Mouse (Mus musculus) myocyte (in vitro differentiated cells): ENCODE data around the gene Rcc2. TPM values are rescaled to one million over a fixed set of nuclear protein-coding genes. Genes with fewer than 3 reads are reported as not detected.

Experiments
- H3K27me3 ChIP-seq: one replicate; pipeline ENCODE4 v1.6.1; 2011; ENCODE audit not compliant: control insufficient read depth, insufficient read depth, insufficient read length
- H3K36me3 ChIP-seq: one replicate; pipeline ENCODE4 v1.6.1; 2011; ENCODE audit not compliant: control insufficient read depth, insufficient read depth
- H3K4me2 ChIP-seq: one replicate; pipeline ENCODE4 v1.6.1; 2011; ENCODE audit warnings: low read depth, control low read depth
- H3K4me3 ChIP-seq: one replicate; pipeline ENCODE4 v1.5.1; 2011; ENCODE audit warnings: mild to moderate bottlenecking, control low read depth, moderate library complexity
- H3K79me2 ChIP-seq: one replicate; pipeline ENCODE4 v1.6.1; 2011; ENCODE audit not compliant: control insufficient read depth, insufficient read depth
- H3ac ChIP-seq: one replicate; pipeline ENCODE4 v1.6.1; 2011; ENCODE audit not compliant: control insufficient read depth, insufficient read length
- CEBPB ChIP-seq: IDR thresholded peaks from 2 replicates; pipeline ENCODE4 v1.6.1; 2011; ENCODE audit warnings: mild to moderate bottlenecking, moderate library complexity; ENCODE audit not compliant: poor library complexity, insufficient read depth, severe bottlenecking
- E2F4 ChIP-seq: IDR thresholded peaks from one replicate; pipeline ENCODE4 v1.6.1; 2011; ENCODE audit warnings: mild to moderate bottlenecking, control low read depth, moderate library complexity; ENCODE audit not compliant: insufficient read depth
- MAX ChIP-seq: IDR thresholded peaks from one replicate; pipeline ENCODE4 v1.6.1; 2011; ENCODE audit warnings: low read depth, mild to moderate bottlenecking, control low read depth
- MYOD1 ChIP-seq, 3 experiments: IDR thresholded peaks; one replicate each; pipeline ENCODE4 v1.6.1; 2011; ENCODE audit warnings: control low read depth in 2 of 3, low read depth in 2 of 3, mild to moderate bottlenecking in 2 of 3, moderate library complexity in 1 of 3; ENCODE audit not compliant: insufficient read length in 2 of 3, control insufficient read depth in 1 of 3
- MYOG ChIP-seq, 3 experiments: IDR thresholded peaks; one replicate each; pipeline ENCODE4 v1.6.1; 2011; ENCODE audit warnings: control low read depth in 2 of 3, low read depth in 2 of 3, mild to moderate bottlenecking in 2 of 3; ENCODE audit not compliant: insufficient read length in 2 of 3, control insufficient read depth in 1 of 3, insufficient read depth in 1 of 3
- POLR2A ChIP-seq: IDR thresholded peaks from one replicate; pipeline ENCODE4 v1.6.1; 2011; ENCODE audit warnings: low read depth, mild to moderate bottlenecking, control low read depth, moderate library complexity; ENCODE audit not compliant: insufficient read length
- POLR2AphosphoS2 ChIP-seq: IDR thresholded peaks from one replicate; pipeline ENCODE4 v1.6.1; 2011; ENCODE audit warnings: low read depth, control low read depth; ENCODE audit not compliant: insufficient read length
- REST ChIP-seq: IDR thresholded peaks from one replicate; pipeline ENCODE4 v1.6.1; 2011; ENCODE audit warnings: mild to moderate bottlenecking, control low read depth, moderate library complexity; ENCODE audit not compliant: insufficient read depth, insufficient read length
- SRF ChIP-seq: IDR thresholded peaks from one replicate; pipeline ENCODE4 v1.6.1; 2011; ENCODE audit warnings: low read depth; ENCODE audit not compliant: control insufficient read depth, insufficient read length
- TCF12 ChIP-seq: IDR thresholded peaks from one replicate; pipeline ENCODE4 v1.6.1; 2011; ENCODE audit warnings: mild to moderate bottlenecking, control low read depth; ENCODE audit not compliant: poor library complexity, insufficient read depth, severe bottlenecking
- TCF3 ChIP-seq: IDR thresholded peaks from one replicate; pipeline ENCODE4 v1.6.1; 2011; ENCODE audit warnings: low read depth, control low read depth; ENCODE audit not compliant: insufficient read length
- USF1 ChIP-seq: IDR thresholded peaks from one replicate; pipeline ENCODE4 v1.6.1; 2011; ENCODE audit warnings: low read depth, mild to moderate bottlenecking, control low read depth, moderate library complexity
- polyA plus RNA-seq: library from polyadenylated mRNA; unstranded; fragments of >200 nt; fragmentation: generic; extraction: Trizol; gene quantifications from one replicate; pipeline ENCODE4 v1.2.1, GENCODE M21; 2012; ENCODE audit warnings: missing spikeins

Rcc2 gene
- polyA plus RNA-seq, 1 experiment: 167 TPM

- peak overlapping the region; percentile 84 for H3ac ChIP-seq
- H3K27me3 ChIP-seq: no peaks in the 10 kb centered on the region
- peak overlapping the region; percentile 83 for H3K4me2 ChIP-seq
- peaks cover 34% of the 10 kb centered on the region for H3K79me2 ChIP-seq
- TF ChIP-seq MYOG (IDR thresholded peaks at IDR 0.05; ENCODE audit: control insufficient read depth in 1 of 3, insufficient read depth in 1 of 3, insufficient read length in 2 of 3, low read depth in 2 of 3) (peak in 1 of 3 experiments; percentile 21), E2F4 (no peak), POLR2A (peak; percentile 71), POLR2AphosphoS2 (peak; percentile 56), MYOD1 (IDR thresholded peaks at IDR 0.05; ENCODE audit: control insufficient read depth in 1 of 3, insufficient read length in 2 of 3, low read depth in 2 of 3) (no peak), SRF (no peak), TCF3 (no peak), USF1 (no peak), REST (no peak)
- H3K4me3 ChIP-seq: peak overlapping the region; percentile 51
- no peaks in the 10 kb centered on the region for H3K36me3 ChIP-seq
Observed at GRCm38 (mm10) chr4:140701049-140701715, 841 bp downstream of the Rcc2 start.

GRCm38 (mm10) chr4:140701716-140702561 lies 1.6 kb downstream of the Rcc2 start:
- no peaks in the 10 kb centered on the region for H3K36me3 ChIP-seq
- TF ChIP-seq MYOG (IDR thresholded peaks at IDR 0.05; ENCODE audit: control insufficient read depth in 1 of 3, insufficient read depth in 1 of 3, insufficient read length in 2 of 3, low read depth in 2 of 3) (no peak), E2F4 (no peak), MYOD1 (IDR thresholded peaks at IDR 0.05; ENCODE audit: control insufficient read depth in 1 of 3, insufficient read length in 2 of 3, low read depth in 2 of 3) (peak in 1 of 3 experiments; percentile 47), CEBPB (no peak), USF1 (no peak), POLR2AphosphoS2 (peak; percentile 33), REST (no peak), TCF12 (no peak), POLR2A (peak; percentile 9), TCF3 (no peak), MAX (no peak), SRF (no peak)

GRCm38 (mm10) chr4:140702611-140703327 lies 2.4 kb downstream of the Rcc2 start:
- Histone ChIP-seq H3K4me3 (peak overlapping the region; percentile 51), H3ac (peak overlapping the region; percentile 84), H3K27me3 (no peaks in the 10 kb centered on the region), H3K36me3 (no peaks in the 10 kb centered on the region), H3K79me2 (peaks cover 50% of the 10 kb centered on the region), H3K4me2 (peak overlapping the region; percentile 88)
- TF ChIP-seq POLR2A (peak; percentile 46), MYOG (IDR thresholded peaks at IDR 0.05; ENCODE audit: control insufficient read depth in 1 of 3, insufficient read depth in 1 of 3, insufficient read length in 2 of 3, low read depth in 2 of 3) (peak in 1 of 3 experiments; percentile 11), POLR2AphosphoS2 (no peak), E2F4 (peak; percentile 83)

More at GRCm38 (mm10) chr4:140701716-140702561, 1.6 kb downstream of the Rcc2 start:
- H3K79me2 ChIP-seq: peaks cover 42% of the 10 kb centered on the region
- H3ac ChIP-seq: peak overlapping the region; percentile 84
- peak overlapping the region; percentile 51 for H3K4me3 ChIP-seq
- H3K4me2 ChIP-seq: no peak overlapping the region
- H3K27me3 ChIP-seq: no peaks in the 10 kb centered on the region

- Histone ChIP-seq H3K36me3 (no peaks in the 10 kb centered on the region), H3K27me3 (no peaks in the 10 kb centered on the region), H3ac (no peak overlapping the region), H3K4me3 (peak overlapping the region; percentile 51), H3K4me2 (peak overlapping the region; percentile 88), H3K79me2 (peaks cover 54% of the 10 kb centered on the region)
- no peak for TF ChIP-seq USF1
- no peak for TF ChIP-seq CEBPB
- no peak for TF ChIP-seq POLR2A
- no peak for TF ChIP-seq SRF
- TF ChIP-seq MAX: no peak
- no peak for TF ChIP-seq MYOD1 (IDR thresholded peaks at IDR 0.05; ENCODE audit: control insufficient read depth in 1 of 3, insufficient read length in 2 of 3, low read depth in 2 of 3)
Observed at GRCm38 (mm10) chr4:140703636-140704035, 3.3 kb downstream of the Rcc2 start.

GRCm38 (mm10) chr4:140704166-140704565 lies 3.8 kb downstream of the Rcc2 start:
- H3K27me3 ChIP-seq: no peaks in the 10 kb centered on the region
- H3K36me3 ChIP-seq: no peaks in the 10 kb centered on the region
- peak overlapping the region; percentile 51 for H3K4me3 ChIP-seq
- H3ac ChIP-seq: no peak overlapping the region
- H3K79me2 ChIP-seq: peaks cover 54% of the 10 kb centered on the region
- TF ChIP-seq TCF3 (no peak), MAX (no peak), E2F4 (no peak), MYOD1 (IDR thresholded peaks at IDR 0.05; ENCODE audit: control insufficient read depth in 1 of 3, insufficient read length in 2 of 3, low read depth in 2 of 3) (no peak), TCF12 (no peak), CEBPB (no peak), SRF (no peak), REST (no peak), POLR2A (no peak), USF1 (no peak), MYOG (IDR thresholded peaks at IDR 0.05; ENCODE audit: control insufficient read depth in 1 of 3, insufficient read depth in 1 of 3, insufficient read length in 2 of 3, low read depth in 2 of 3) (no peak)
- peak overlapping the region; percentile 88 for H3K4me2 ChIP-seq
